Mouse (Mus musculus) regulatory T cell (primary cell): Measurements from ENCODE around the gene Klhl35.

Experiments
- in situ Hi-C: fragments of 300-600 bp; cut with MboI, MseI; formaldehyde crosslinking; loops from one replicate; pipeline ENCODE4 v1.15.1; 2025; ENCODE audit warnings: high pct_unique_total_duplicates

Gene Klhl35

DNA sequence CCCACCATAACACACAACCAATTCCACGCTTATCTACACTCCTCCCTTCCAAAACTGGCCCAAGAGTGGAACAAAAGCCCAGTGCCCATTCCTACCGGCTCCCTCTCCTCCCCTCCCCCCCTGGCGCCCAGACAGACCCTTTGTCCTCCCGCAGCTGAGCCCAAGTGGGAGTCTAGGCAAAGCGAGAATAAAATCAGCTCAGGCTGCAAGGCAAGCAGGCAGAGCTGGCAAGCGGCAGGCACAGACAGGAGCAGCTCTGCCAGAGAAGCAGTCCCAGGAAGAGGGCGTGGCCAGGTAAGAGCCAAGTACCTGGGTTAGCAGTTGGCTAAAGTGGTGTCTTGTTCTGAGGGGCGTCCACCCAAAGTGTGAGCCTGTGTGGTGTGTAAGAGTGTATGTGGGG is at the start of gene Klhl35:
Klhl35 (plus strand) TSS at position 194 of the 400 bp plus-strand sequence.
- in situ Hi-C loops: no loop called here

GRCm38 (mm10) chr7:99419311-99419710 is 46.5 kb upstream of the Klhl35 start:
- in situ Hi-C loops: no loop called here

- in situ Hi-C loops: no loop called here
Observed at GRCm38 (mm10) chr7:99421006-99421405, 44.8 kb upstream of the Klhl35 start.

GRCm38 (mm10) chr7:99424538-99425155 is 41.2 kb upstream of the Klhl35 start:
- in situ Hi-C loops: no loop called here

DNA sequence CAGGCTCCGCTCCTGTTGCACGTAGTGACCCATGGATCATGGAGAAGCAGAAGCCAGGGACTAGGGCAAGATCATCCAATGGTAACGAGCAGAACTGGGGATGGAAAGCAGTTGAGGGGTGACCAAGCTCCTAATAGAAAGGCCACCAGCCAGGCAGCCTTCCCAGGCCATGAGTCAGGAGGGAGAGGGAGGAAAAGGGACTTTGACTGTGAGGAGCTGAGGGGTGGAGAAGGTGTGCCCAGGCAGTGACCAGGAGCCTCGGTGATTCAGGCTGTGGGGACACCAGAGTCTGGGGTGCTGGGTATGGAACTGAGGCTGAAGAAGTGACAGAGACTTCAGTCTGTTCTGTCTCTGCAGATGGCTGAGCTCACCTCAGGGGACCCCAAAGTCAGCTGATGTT is 40.1 kb upstream of the Klhl35 start:
- in situ Hi-C loops: no loop called here

GRCm38 (mm10) chr7:99427031-99427430 is 38.8 kb upstream of the Klhl35 start:
- in situ Hi-C loops: no loop called here

DNA sequence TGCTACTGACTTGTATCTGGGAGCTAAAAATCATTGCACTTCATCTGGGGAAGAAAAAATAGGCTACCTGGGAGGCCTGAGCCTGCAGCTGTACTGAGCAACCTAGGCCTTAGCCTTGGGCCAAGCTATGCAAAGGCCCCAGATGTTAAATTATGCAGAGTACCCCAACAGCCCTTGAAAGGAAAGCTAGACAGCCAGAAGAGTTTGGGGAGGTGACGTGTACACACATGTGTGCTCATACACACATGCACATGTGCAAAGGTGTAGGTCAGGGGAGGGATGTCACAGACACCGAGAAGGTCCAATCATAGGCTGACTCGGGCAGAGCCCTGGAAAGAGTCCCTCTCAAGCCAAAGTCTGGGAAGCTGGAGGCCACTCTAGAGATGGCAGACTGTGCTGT is 37.8 kb upstream of the Klhl35 start:
- in situ Hi-C loops: no loop called here

GRCm38 (mm10) chr7:99428836-99429235 is 37.0 kb upstream of the Klhl35 start:
- in situ Hi-C loops: no loop called here

- in situ Hi-C loops: no loop called here
Observed at GRCm38 (mm10) chr7:99429786-99430185, 36.0 kb upstream of the Klhl35 start.

- in situ Hi-C loops: no loop called here
Observed at GRCm38 (mm10) chr7:99430246-99430645, 35.6 kb upstream of the Klhl35 start.

GRCm38 (mm10) chr7:99432248-99432647 is 33.6 kb upstream of the Klhl35 start:
- in situ Hi-C loops: no loop called here

GRCm38 (mm10) chr7:99432863-99433262 is 32.9 kb upstream of the Klhl35 start:
- in situ Hi-C loops: no loop called here

DNA sequence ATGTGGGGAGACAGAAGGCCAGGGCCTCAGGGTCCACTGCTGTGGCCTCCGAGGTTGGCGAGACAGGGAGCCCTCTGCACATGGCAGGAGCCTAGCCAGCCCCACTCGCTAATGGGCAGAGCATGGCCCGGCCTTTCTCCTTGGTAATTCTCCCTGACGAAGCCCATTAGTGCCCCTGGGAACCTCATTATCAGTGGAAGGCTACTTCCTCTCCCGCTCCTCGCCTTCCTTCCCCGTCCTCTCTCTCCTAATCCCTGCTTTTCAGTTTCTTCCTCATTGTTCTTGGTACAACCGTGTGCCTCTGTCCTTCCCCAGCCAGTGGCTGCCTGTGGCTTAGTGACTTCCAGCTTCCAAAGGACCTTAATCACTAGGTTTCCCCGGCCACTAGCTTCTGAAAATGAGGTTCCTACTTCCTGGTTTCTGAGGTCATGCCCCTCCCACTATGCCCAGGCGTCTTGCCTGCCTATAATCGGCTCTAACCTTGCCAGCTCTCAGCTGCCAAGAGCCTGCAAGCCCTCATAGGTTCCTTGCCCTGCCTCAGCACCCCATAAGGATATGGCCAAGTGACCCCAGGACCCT is 31.0 kb upstream of the Klhl35 start:
- in situ Hi-C loops: no loop called here

DNA sequence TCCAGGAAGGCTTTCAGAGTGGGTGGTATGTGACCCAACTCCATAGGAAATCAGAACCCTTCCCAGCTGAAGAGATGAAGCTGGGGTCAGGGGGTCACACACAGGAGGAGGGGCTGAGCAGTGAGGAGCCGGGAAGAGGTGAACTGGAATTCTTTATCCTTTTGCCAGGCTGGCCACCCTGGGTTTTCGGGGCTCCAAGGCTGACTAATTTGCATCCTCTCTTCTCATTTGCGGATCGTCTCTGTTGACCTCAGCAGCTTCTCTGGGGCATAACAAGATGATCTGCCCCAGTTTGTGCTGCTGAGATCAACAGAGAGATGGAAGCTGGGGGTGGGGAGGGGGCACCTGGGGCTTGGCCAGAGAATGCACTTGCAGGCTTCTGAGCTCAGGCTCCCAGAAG is 29.3 kb upstream of the Klhl35 start:
- in situ Hi-C loops: no loop called here

DNA sequence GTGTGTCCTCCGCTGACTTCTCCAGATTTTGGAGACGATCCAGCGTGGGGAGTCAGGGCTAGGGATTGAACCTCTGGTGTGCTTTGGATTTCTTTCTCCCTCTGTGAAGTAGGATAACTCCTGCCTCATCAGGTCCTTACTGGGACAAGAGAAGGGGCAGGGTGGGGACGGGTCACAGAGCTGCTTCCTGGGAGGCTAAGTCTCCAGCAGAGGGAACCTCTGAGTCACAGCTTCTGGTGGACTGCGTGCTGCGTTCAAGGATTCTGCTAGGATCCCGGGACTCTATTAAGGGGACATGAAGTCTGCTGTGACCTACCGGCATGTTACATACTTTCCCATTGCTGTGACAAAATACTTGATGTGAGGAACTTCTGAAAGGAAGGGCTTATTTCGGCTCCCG is 26.9 kb upstream of the Klhl35 start:
- in situ Hi-C loops: no loop called here

DNA sequence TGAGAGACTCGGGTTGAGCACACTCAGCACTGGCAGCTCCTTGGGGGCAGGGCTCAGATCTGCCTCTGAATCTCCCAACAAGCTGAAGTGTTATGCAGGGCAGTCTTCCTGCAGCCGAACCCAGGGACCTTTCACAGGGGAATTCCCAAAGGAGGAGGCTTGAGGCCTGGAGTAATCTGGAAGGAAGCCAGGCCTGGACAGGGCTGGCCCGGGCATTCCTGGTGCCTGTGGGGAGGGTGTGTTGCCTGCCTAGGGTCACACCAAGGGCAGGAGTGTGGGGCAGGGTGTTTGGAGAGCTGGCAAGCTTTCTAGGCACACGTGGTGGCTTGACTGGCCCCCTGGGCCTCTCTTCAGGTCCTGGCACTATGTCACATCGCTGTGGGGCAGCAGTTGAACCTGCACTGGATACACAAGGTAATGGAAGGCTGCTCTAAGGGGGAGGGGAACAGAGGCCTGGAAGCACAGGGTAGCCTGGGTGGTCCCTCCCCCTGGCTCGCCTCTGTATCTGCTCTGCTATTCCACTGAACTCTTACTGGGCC is 24.2 kb upstream of the Klhl35 start:
- in situ Hi-C loops: no loop called here

DNA sequence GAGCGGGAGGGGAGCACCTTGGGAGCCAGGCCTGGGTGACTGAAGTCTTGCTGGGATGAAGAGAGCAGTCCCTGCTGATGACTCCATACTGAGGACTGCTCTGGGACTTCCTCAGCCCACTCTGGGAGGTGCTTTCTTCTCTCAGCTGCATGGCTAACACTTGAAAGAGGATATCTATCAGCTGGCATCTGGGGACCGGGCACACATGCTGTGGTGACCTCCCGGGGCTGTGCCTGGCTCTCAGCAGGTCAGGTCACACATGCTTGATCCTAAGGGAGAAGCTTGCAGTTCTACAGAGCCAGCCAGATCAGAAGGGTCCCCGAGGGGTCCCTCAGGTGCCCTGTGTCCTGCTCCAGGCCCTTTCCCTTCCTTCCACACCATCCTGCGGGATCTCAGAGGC is 22.6 kb upstream of the Klhl35 start:
- in situ Hi-C loops: no loop called here

DNA sequence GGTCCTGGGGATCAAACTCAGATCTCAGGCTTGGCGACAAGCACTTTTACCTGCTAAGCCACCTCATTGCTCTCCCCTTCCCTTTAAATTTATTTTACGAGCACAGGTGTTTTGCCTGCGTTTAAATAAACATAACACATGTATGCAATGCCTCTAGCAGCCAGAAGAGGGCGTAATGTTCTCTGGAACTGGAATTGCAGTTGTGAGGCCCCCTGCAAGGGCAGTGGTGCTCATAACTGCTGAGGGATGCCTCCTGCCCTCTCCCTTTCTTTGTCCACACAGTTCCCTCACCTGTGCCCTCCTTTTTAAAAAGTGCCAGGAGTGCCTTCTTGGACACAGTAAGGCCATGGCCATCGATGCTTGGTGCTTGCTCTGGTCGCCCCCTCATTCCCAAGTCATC is 21.8 kb upstream of the Klhl35 start:
- in situ Hi-C loops: no loop called here

GRCm38 (mm10) chr7:99445833-99446232 is 20.0 kb upstream of the Klhl35 start:
- in situ Hi-C loops: no loop called here

GRCm38 (mm10) chr7:99447323-99447722 is 18.5 kb upstream of the Klhl35 start:
- in situ Hi-C loops: no loop called here

GRCm38 (mm10) chr7:99448619-99449018 is 17.2 kb upstream of the Klhl35 start:
- in situ Hi-C loops: no loop called here

GRCm38 (mm10) chr7:99449063-99449462 is 16.7 kb upstream of the Klhl35 start:
- in situ Hi-C loops: no loop called here

- in situ Hi-C loops: loop anchor here (5.0 kb wide), 1 partner anchor 72 kb away; no protein-coding TSS in a partner anchor
Observed at GRCm38 (mm10) chr7:99449751-99450150, 16.1 kb upstream of the Klhl35 start.
